Mouse (Mus musculus) thymus, postnatal 0 days (tissue): ENCODE results near the gene Gm10097. TPM values are rescaled to one million over a fixed set of nuclear protein-coding genes. Genes with fewer than 3 reads are reported as not detected.

ENCODE experiments used
- DNase-seq: peaks from one replicate; pipeline ENCODE4 v3.0.0-alpha.2; 2015; ENCODE audit warnings: low spot score
- polyA plus RNA-seq: library from polyadenylated mRNA; unstranded; fragments of >200 nt; fragmentation: Nextera tagmentation; extraction: Ambion mirVana; gene quantifications from 2 replicates; pipeline ENCODE4 v1.2.1, GENCODE M21; 2015

Gene Gm10097
- polyA plus RNA-seq, 1 experiment from 2014 or later, result 0.10 TPM

DNA sequence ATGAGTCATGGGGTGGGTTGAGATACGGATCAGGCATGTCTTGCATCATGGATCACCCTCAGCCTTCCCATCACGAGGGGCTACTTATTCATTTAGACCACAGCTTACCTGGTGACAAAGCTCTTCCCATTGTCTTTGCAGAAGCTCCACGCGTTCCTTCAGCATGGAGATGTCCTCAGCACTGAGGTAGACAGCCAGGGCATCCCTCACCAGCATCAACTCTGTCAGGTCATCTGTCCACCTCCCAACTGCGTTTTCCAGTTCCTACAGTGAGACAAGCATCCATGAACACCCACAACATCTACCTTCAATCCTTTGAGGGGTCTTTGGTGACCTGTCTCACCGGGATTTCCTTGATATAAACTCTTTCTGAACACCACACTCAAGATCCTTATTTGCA, 14.7 kb downstream of the Gm10097 start:
- no peak for DNase-seq

DNA sequence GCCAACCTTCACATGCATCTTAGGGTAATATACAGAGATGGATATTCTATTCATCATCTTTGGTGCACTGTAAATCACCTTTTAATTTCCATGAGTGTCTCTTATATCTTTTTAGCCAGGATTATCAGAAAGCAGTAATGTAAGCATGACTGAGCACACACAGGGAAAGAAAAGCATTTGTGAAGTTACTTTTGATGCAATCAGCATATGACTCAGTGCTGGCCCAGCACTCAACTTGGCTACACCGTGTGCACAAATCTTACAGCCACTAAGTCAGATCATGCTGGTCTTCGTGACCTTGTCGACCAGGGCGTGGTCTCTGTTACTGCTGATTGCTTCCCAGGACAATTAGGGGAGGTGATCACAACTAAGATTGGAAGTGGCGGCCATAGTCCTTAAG, 16.8 kb downstream of the Gm10097 start:
- no peak for DNase-seq

DNA sequence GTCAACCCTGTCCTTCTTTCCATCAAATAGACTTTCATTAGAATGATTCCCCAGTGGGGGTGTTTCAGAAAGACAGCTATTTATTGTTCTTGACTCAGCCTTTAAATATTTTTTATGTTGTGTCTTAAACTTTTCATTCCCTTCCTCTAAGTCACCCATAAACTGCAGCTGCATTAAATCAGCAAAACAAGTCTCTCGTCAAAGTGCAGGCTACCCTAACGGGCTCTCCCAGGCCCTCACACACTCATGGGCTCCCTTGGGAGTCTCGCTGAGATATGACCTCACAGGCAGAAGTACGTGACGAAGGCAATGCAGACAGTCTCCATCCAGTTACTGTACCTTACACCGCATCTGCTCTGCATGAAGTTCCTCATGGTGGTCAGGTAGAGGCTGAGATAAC, 17.3 kb downstream of the Gm10097 start:
- DNase-seq, result no peak

DNA sequence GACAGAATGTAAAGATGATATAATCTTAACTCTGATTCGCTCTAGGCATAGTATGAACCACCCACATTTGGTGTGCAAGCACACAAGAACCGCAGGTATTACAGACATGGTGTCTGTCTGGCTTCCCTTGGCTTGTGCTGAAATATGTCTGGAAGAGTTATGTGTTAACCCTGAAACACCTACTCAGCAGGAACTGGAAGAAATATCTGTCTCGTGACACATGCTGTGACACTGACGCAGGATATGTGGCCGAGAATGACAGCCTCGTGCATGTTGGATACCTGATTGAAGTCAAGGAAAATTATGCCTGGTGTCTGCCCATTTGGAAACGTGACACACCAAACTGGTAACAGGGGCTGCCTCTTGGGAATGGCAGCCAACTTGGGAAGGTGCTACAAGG, 18.3 kb downstream of the Gm10097 start:
- no peak for DNase-seq

DNA sequence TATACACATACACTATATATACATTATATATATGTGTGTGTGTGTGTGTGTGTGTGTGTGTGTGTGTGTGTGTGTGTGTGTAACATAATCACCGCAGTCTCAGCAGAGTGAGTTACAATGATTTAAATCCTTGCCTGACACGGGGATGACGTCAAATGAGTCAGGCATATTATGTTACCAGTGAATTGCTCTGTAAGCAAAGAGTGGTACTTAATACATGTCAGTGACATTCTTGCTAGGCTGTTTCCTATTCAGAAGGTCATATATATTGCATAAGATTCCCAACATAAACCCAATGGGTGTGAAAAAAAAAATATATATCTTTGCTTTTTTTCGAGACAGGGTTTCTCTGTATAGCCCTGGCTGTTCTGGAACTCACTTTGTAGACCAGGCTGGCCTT, 20.1 kb downstream of the Gm10097 start:
- DNase-seq, result no peak

DNA sequence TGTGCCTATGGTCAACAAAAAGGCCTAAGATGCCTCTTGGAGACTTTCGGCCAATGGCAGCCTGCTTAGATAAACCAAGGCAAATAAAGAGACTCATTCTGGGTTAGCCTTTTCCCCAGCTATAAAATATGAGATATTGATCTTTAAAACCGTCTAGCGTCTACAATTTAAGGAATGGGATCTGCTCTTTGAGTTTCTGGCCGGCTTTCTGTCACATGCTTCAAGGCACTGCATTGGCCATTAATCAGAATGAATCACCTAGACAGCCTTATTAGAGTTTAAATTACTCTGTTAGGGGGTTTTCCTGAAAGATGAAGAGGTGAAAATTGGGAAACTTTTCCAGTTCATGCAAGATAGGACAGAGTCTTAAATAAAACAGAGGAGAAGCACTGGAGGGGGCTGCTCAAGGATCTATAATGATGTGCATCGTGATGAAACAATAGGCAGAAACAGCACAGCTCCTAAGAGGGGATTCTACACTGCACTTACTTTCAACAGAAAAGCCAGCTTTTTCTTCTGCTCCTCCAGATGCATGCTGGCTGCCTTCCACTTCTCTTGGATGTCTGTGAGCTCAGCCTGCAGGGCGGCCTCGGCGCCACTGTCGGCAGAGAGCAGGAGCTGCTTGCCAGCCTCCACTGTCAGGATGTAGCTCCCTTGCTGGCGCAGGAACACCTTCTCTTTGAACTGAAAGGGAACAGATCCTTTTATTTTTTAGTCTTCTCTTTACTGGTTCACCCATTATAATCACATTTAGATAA, 28.2 kb downstream of the Gm10097 start:
- DNase-seq, result no peak

DNA sequence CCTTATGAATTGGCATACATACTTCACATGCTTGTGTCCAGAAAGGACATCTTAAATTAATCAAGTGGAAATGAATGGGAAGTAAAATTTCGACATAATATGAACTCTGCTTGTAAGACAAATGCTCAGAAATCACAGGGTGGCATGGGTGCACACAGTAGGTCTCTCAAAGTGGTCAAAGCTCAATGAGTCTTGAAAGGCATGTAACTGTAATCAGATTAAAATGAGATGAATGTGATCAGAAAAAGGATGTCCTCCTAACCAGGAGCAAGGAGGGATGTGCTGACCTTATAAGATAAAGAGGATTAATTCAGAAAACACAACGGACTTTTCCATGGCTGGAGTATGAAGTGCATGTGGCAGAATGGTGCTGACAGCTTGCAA, 28.8 kb downstream of the Gm10097 start:
- no peak for DNase-seq

DNA sequence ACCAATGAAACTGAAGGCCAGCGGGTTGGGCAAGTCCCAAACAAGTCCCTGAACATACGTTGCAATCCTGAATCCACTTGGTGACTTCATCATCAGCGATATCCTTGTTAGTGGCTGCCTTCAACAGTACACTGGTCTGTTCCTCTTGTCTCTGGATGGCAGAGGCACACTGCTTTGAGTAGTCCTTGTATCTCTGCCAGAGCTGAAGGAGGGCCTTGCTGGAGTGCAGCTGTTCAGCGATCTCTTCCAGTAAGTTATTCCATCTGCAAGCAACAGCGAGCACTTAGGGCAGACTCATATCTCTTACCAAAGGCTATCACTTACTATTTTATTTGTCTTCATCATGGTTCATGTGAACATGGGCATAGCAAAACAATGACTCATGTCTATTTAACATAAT, 41.8 kb downstream of the Gm10097 start:
- DNase-seq, result no peak

DNA sequence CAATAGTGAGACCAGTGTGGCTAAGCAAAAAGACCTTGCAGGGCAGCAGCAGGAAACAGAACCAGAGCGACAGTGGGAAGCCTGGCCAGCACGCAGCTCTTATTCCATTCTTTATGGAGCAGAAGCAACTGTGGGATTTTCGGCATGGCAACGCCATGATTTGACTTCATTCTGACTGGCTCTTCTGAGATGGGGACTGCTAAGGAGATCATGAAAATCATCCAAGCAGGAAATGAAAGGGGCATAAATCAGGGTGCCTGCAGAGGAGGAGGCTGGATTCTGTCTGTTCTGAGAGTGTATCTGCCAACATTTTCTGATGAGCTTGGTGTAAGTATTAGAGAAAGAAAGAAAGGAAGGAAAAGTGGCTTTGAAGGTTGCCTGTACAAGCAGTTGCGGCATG, 47.2 kb downstream of the Gm10097 start:
- no peak for DNase-seq

DNA sequence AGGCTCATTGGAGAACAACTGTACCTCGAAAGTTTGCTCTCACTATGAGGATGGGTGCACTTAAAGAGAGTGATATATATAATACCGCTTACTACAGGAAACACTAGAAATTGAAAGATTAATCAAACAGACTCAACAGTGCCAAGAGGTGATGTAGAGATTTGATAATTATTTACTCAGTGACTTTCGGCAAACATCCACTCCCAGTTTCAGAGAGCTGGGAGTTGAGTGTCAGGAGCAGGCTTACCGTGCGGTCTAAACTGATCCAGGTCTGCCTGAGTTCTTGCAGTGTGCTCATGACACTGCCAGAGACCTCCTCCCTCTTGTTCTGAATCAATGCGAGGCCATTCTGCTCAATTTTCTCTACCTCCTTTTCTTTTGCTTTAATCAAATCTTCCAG, 47.7 kb downstream of the Gm10097 start:
- DNase-seq, result no peak
